Mouse (Mus musculus): Measurements from ENCODE around the gene Vamp2.

DNA sequence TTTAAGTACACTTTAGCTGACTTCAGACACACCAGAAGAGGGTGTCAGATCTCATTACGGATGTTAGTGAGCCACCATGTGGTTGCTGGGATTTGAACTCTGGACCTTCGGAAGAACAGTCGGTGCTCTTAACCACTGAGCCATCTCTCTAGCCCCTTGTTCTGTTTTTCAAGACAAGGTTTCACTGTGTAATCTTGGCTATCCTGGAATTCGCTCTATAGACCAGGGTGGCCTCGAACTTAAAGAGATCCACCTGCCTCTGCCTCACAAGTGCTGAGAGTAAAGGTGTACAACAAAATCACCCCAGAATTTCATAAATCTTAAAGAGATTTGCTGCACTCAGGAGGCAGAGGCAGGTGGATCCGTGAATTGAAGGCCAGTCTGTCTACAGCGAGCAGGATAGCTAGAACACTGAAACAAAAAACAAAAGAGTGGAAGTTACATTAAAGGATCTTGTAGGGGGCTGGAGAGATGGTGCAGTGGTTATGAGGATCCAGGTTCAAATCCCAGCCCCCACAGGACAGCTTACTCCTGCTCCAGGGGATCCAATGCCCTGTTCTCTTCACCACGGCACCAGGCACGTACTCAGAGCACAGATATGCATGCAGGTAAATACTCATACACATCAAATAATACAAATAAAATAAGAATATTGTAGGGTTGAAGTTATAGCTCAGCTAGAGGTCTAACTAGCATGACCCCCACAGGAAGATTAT, 12.4 kb upstream of the Vamp2 start:
- TF ChIP-seq CTCF (IDR thresholded peaks at IDR 0.05; ENCODE audit: low read depth): no peak
- TF ChIP-seq EP300 (IDR thresholded peaks at IDR 0.05; ENCODE audit: low read depth): no peak
